Mouse (Mus musculus) embryonic fibroblast, embryonic 13.5 days (primary cell): ENCODE data around the gene Rptor.

Experiments
- CTCF ChIP-seq: IDR thresholded peaks from 2 replicates; pipeline ENCODE4 v1.5.1; 2011; ENCODE audit warnings: mild to moderate bottlenecking, control low read depth, low read length, moderate library complexity, borderline replicate concordance; ENCODE audit not compliant: insufficient read depth
- POLR2A ChIP-seq: IDR thresholded peaks from 2 replicates; pipeline ENCODE4 v1.6.1; 2011; ENCODE audit warnings: low read depth, mild to moderate bottlenecking, control low read depth, low read length, moderate library complexity

DNA sequence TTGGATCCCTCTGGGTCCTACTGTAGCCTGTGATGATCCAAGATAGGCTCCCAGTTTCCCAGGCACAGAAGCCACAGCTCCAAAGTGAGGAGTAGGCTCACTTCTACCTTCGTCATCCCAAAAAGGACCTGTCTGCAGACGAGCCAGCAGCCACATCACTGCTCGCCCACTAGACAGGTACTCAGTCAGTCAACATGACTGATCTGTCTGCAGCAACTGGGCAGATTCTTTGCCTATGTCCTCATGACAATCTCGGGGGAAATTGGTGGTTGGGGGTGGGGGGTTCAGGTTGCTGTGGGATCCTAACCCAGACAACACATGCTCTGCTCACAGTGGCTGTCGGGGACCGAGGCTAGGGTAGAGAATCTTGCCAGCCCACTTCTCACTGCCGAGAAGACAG is 194.1 kb downstream of the Rptor start:
- TF ChIP-seq POLR2A: no peak
- no peak for TF ChIP-seq CTCF
